Mouse (Mus musculus): ENCODE measurements around the gene Sgf29. TPM values are rescaled to one million over a fixed set of nuclear protein-coding genes. Genes with fewer than 3 reads are reported as not detected.
"Not testable (repeated sequence)": the region's sequence is repeated elsewhere in the genome, so short reads cannot be mapped to it uniquely, and the experiment has no call there.

Gene Sgf29
- total RNA-seq, 2 experiments from 2014 or later: 27.2 to 38.4 TPM

GRCm38 (mm10) chr7:126636733-126637520 lies 12.2 kb upstream of the Sgf29 start:
- intact Hi-C loops (cut with DNase I): loop anchor here (2.0 kb wide), 1 partner anchor 50 kb away; no protein-coding TSS in a partner anchor
- no peak for DNase-seq (ENCODE audit: low spot score in 2 of 2)

GRCm38 (mm10) chr7:126642545-126643243 lies 6.4 kb upstream of the Sgf29 start:
- no peak for DNase-seq (ENCODE audit: low spot score in 2 of 2)
- intact Hi-C loops (cut with DNase I): no loop called here

- intact Hi-C loops (cut with DNase I): not testable (repeated sequence)
Measured at GRCm38 (mm10) chr7:126643244-126643617, 5.9 kb upstream of the Sgf29 start.

GRCm38 (mm10) chr7:126644345-126644744 lies 4.8 kb upstream of the Sgf29 start:
- no peak for DNase-seq (ENCODE audit: low spot score in 2 of 2)
- intact Hi-C loops (cut with DNase I): no loop called here

More at GRCm38 (mm10) chr7:126643244-126643617, 5.9 kb upstream of the Sgf29 start:
- DNase-seq (ENCODE audit: low spot score in 2 of 2): peak in 1 of 2 experiments; percentile 8

GRCm38 (mm10) chr7:126644914-126645313 lies 4.2 kb upstream of the Sgf29 start:
- DNase-seq (ENCODE audit: low spot score in 2 of 2): no peak
- intact Hi-C loops (cut with DNase I): no loop called here

- intact Hi-C loops (cut with DNase I): no loop called here
- DNase-seq (ENCODE audit: low spot score in 2 of 2): no peak
Measured at GRCm38 (mm10) chr7:126645708-126646107, 3.4 kb upstream of the Sgf29 start.

- DNase-seq (ENCODE audit: low spot score in 2 of 2): no peak
- intact Hi-C loops (cut with DNase I): loop anchor here (2.0 kb wide), 1 partner anchor 46 kb away; the partner anchor contains the start of genes Bola2 and Slx1b
Measured at GRCm38 (mm10) chr7:126648486-126648885, 623 bp upstream of the Sgf29 start.

- intact Hi-C loops (cut with DNase I): no loop called here
- no peak for DNase-seq (ENCODE audit: low spot score in 2 of 2)
Measured at GRCm38 (mm10) chr7:126650852-126651251, 1.7 kb downstream of the Sgf29 start.

- no peak for DNase-seq (ENCODE audit: low spot score in 2 of 2)
- intact Hi-C loops (cut with DNase I): no loop called here
Measured at GRCm38 (mm10) chr7:126653991-126654390, 4.9 kb downstream of the Sgf29 start.

- intact Hi-C loops (cut with DNase I): no loop called here
- DNase-seq (ENCODE audit: low spot score in 2 of 2): no peak
Measured at GRCm38 (mm10) chr7:126655695-126656094, 6.6 kb downstream of the Sgf29 start.

GRCm38 (mm10) chr7:126657522-126657921 lies 8.4 kb downstream of the Sgf29 start:
- intact Hi-C loops (cut with DNase I): no loop called here
- no peak for DNase-seq (ENCODE audit: low spot score in 2 of 2)

GRCm38 (mm10) chr7:126659771-126660170 lies 10.7 kb downstream of the Sgf29 start:
- DNase-seq (ENCODE audit: low spot score in 2 of 2): no peak
- intact Hi-C loops (cut with DNase I): no loop called here

- DNase-seq (ENCODE audit: low spot score in 2 of 2): no peak
- intact Hi-C loops (cut with DNase I): no loop called here
Measured at GRCm38 (mm10) chr7:126663646-126664045, 14.5 kb downstream of the Sgf29 start.

GRCm38 (mm10) chr7:126665269-126665668 lies 16.2 kb downstream of the Sgf29 start:
- DNase-seq (ENCODE audit: low spot score in 2 of 2): no peak
- intact Hi-C loops (cut with DNase I): no loop called here

- intact Hi-C loops (cut with DNase I): no loop called here
- no peak for DNase-seq (ENCODE audit: low spot score in 2 of 2)
Measured at GRCm38 (mm10) chr7:126667495-126668090, 18.5 kb downstream of the Sgf29 start.

- intact Hi-C loops (cut with DNase I): no loop called here
- no peak for DNase-seq (ENCODE audit: low spot score in 2 of 2)
Measured at GRCm38 (mm10) chr7:126668452-126668851, 19.3 kb downstream of the Sgf29 start.

- intact Hi-C loops (cut with DNase I): no loop called here
- DNase-seq (ENCODE audit: low spot score in 2 of 2): no peak
Measured at GRCm38 (mm10) chr7:126670152-126670551, 21.0 kb downstream of the Sgf29 start.

- intact Hi-C loops (cut with DNase I): no loop called here
Measured at GRCm38 (mm10) chr7:126672111-126672510, 23.0 kb downstream of the Sgf29 start.

GRCm38 (mm10) chr7:126675104-126675503 lies 26.0 kb downstream of the Sgf29 start:
- DNase-seq (ENCODE audit: low spot score in 2 of 2): no peak
- intact Hi-C loops (cut with DNase I): no loop called here

More at GRCm38 (mm10) chr7:126672111-126672510, 23.0 kb downstream of the Sgf29 start:
- no peak for DNase-seq (ENCODE audit: low spot score in 2 of 2)

GRCm38 (mm10) chr7:126676207-126676606 lies 27.1 kb downstream of the Sgf29 start, which contains the start of gene Sult1a1:
Sult1a1 (minus strand) TSS chr7:126676432.
- intact Hi-C loops (cut with DNase I): no loop called here
- no peak for DNase-seq (ENCODE audit: low spot score in 2 of 2)
